13 mouse cellular contexts compared by ENCODE assay signal in the genomic region with DNA sequence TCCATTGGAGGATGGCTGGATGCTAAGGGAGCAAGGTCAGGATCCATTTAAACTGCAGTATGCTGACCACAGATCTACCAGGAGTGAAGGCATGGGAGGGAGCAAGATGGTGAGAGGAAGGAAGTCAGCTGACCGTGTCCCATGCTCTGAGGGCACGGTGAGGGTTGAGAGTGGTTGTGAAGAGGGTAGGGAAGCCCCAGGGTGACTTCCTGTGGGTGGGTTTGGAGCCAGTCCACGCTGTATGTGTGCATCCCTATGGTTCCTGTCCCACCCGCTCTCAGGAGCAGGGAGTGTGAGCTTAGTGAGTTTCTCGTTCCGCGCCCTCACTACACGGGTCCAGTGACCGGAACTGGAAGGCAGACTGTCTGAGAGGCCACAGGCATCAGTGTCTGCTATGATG. TPM values are rescaled to one million over a fixed set of nuclear protein-coding genes. Genes with fewer than 3 reads are reported as not detected.
DNase-seq lines count a peak whose midpoint lies in the region; ATAC-seq and TF ChIP-seq lines count a peak whose summit lies in the region.
"Had no signal": no experiment of that assay in that cellular context is flagged by ENCODE, and none has a peak within 500 bp of the region (broad histone marks: within the 10 kb centered on the region; RNA-seq: fewer than 3 reads in every experiment).

No protein-coding gene starts in this region.

- DNase-seq in adrenal gland, adult (ENCODE audit: inconsistent age in 2 of 2, low spot score in 1 of 2): peak; percentile 33 to 58
- no peak for DNase-seq in adrenal gland, adult 8-10 months
- DNase-seq in layer of hippocampus, adult 11-12 months (ENCODE audit: low spot score): peak; percentile 58
- DNase-seq in layer of hippocampus, postnatal 14 days (ENCODE audit: low spot score in 2 of 2): no peak
- DNase-seq in 416B (ENCODE audit: low read depth): peak; percentile 66
- peak; percentile 45 to 54 for DNase-seq in lung, postnatal 4 days
- no peak for DNase-seq in midbrain, embryonic 14.5 days
- DNase-seq in hindbrain, postnatal 0 days (ENCODE audit: low spot score): no peak
- DNase-seq: cerebellum, adult 8-10 months; left cerebral cortex, postnatal 4 days; right cerebral cortex, postnatal 4 days had no signal

- peaks cover 11% of the 10 kb centered on the region; the same call in 1 of the 2 replicates for H3K36me3 ChIP-seq in midbrain, embryonic 14.5 days (ENCODE audit: control insufficient read depth, insufficient read depth, low read length)
- no peaks in the 10 kb centered on the region for H3K36me3 ChIP-seq in hindbrain, postnatal 0 days (ENCODE audit: insufficient read depth, low read length)

- ATAC-seq in midbrain, embryonic 14.5 days (ENCODE audit: low FRiP score, low TSS enrichment): no peak
- no peak for ATAC-seq in hindbrain, postnatal 0 days
- ATAC-seq: intestine, embryonic 16.5 days had no signal

- no peak overlapping the region for H3K9ac ChIP-seq in midbrain, embryonic 14.5 days (replicated peaks; ENCODE audit: low read length)
- H3K9ac ChIP-seq in hindbrain, postnatal 0 days (replicated peaks; ENCODE audit: low read length): no peak overlapping the region

- WGBS in midbrain, embryonic 14.5 days: 89% methylated on average over 9 of the region's 9 CpGs
- WGBS in hindbrain, postnatal 0 days: 79% methylated on average over 9 of the region's 9 CpGs

- H3K4me1 ChIP-seq in midbrain, embryonic 14.5 days (ENCODE audit: control insufficient read depth, insufficient read depth, low read length): peaks cover 15% of the 10 kb centered on the region
- H3K4me1 ChIP-seq in hindbrain, postnatal 0 days (ENCODE audit: insufficient read depth, low read length): peaks cover 12% of the 10 kb centered on the region

- no peak for TF ChIP-seq CTCF in hindbrain, postnatal 0 days (IDR thresholded peaks at IDR 0.05; ENCODE audit: low read depth)

- no peaks in the 10 kb centered on the region for H3K27me3 ChIP-seq in midbrain, embryonic 14.5 days (ENCODE audit: control insufficient read depth, insufficient read depth, low read length)
- H3K27me3 ChIP-seq in hindbrain, postnatal 0 days (ENCODE audit: insufficient read depth, low read length): no peaks in the 10 kb centered on the region

- H3K9me3 ChIP-seq in midbrain, embryonic 14.5 days (ENCODE audit: control insufficient read depth, low read length): no peaks in the 10 kb centered on the region
- no peaks in the 10 kb centered on the region for H3K9me3 ChIP-seq in hindbrain, postnatal 0 days (ENCODE audit: low read length)

- no peak overlapping the region for H3K4me3 ChIP-seq in midbrain, embryonic 14.5 days (replicated peaks; ENCODE audit: low read depth, low read length)
- H3K4me3 ChIP-seq in hindbrain, postnatal 0 days (ENCODE audit: low read length): no peak overlapping the region
- H3K4me3 ChIP-seq: erythroblast, embryonic 14.5 days had no signal

- H3K27ac ChIP-seq in midbrain, embryonic 14.5 days (replicated peaks; ENCODE audit: low read depth, low read length): no peak overlapping the region
- no peak overlapping the region for H3K27ac ChIP-seq in hindbrain, postnatal 0 days

- no peak overlapping the region for H3K4me2 ChIP-seq in midbrain, embryonic 14.5 days (ENCODE audit: low read length)
- H3K4me2 ChIP-seq in hindbrain, postnatal 0 days (ENCODE audit: low read depth, low read length): no peak overlapping the region

RNA-seq across cellular contexts. Expression of a gene that starts 5.3 kb away (rescaled TPM):
- 100 to 1,000 TPM in 1 of 4 experiments, 10 to 100 TPM in 3; 37.9 to 108 (median 75.8) TPM for total RNA-seq in adrenal gland, adult 8-10 months (2022)
- total RNA-seq in layer of hippocampus, postnatal 14 days (2021): 10 to 100 TPM; 15.5 to 16.5 TPM
- 18.5 and 19.7 TPM in 2 replicates for polyA plus RNA-seq in midbrain, embryonic 14.5 days (2014; fragmentation: Nextera tagmentation; extraction: Ambion mirVana)
- 11.9 and 17.1 TPM in 2 replicates for total RNA-seq in hindbrain, postnatal 0 days (2014; rRNA removed)
- 29.5 and 32.3 TPM in 2 replicates for polyA plus RNA-seq in hindbrain, postnatal 0 days (2015; fragmentation: Nextera tagmentation; extraction: Ambion mirVana)

RNA-seq across cellular contexts. Expression of a gene that starts 47.5 kb away (rescaled TPM):
- 10 to 100 TPM; 17.3 to 19.7 (median 18.9) TPM for total RNA-seq in adrenal gland, adult 8-10 months (2022)
- total RNA-seq in layer of hippocampus, postnatal 14 days (2021): 10 to 100 TPM; 12.8 to 13.1 TPM
- 5.8 and 8.9 TPM in 2 replicates for polyA plus RNA-seq in midbrain, embryonic 14.5 days (2014; fragmentation: Nextera tagmentation; extraction: Ambion mirVana)
- 9.1 and 9.7 TPM in 2 replicates for total RNA-seq in hindbrain, postnatal 0 days (2014; rRNA removed)
- 5.1 and 5.8 TPM in 2 replicates for polyA plus RNA-seq in hindbrain, postnatal 0 days (2015; fragmentation: Nextera tagmentation; extraction: Ambion mirVana)

Comparison
In these comparisons a context has a peak if more than half of its experiments do, and no peak if none do; other contexts are left out.
1. DNase-seq: peak in adrenal gland, adult (2 of 2), layer of hippocampus, adult 11-12 months (single experiment), 416B (single experiment) and lung, postnatal 4 days (2 of 2); none in adrenal gland, adult 8-10 months (single experiment), layer of hippocampus, postnatal 14 days (0 of 2), midbrain, embryonic 14.5 days (single experiment) and hindbrain, postnatal 0 days (single experiment).